Mouse (Mus musculus): ENCODE measurements around the gene Stk11. TPM values are rescaled to one million over a fixed set of nuclear protein-coding genes. Genes with fewer than 3 reads are reported as not detected.
A peak's percentile ranks its signal among the peaks of the same experiment; 100 is the strongest.
"Not testable (repeated sequence)": the region's sequence is repeated elsewhere in the genome, so short reads cannot be mapped to it uniquely, and the experiment has no call there.

The Stk11 gene
- total RNA-seq, 2 experiments from 2014 or later: 92.1 to 95.0 TPM

DNA sequence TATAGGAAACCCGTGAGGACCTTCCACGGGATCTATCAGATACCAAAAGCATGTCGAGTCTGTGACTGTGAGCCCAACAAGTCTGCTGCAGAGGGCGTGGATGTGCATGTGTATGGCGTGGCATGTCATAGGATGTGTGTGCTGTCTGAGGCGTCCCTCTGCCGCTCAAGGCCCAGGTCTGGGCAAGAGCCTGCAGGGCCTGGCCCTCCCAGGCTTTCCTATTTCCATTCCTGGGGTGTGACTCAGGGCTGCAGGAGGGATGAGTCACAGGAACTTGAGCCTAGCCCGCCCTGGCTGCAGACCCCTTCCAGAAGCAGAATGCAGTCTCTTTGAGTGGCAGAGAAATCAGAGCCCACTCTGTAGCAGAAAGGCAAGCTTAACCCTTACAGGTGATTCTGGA, 48.1 kb downstream of the Stk11 start:
- intact Hi-C loops (cut with DNase I): no loop called here
- DNase-seq (ENCODE audit: low spot score in 2 of 2): peak in 1 of 2 experiments; percentile 60

DNA sequence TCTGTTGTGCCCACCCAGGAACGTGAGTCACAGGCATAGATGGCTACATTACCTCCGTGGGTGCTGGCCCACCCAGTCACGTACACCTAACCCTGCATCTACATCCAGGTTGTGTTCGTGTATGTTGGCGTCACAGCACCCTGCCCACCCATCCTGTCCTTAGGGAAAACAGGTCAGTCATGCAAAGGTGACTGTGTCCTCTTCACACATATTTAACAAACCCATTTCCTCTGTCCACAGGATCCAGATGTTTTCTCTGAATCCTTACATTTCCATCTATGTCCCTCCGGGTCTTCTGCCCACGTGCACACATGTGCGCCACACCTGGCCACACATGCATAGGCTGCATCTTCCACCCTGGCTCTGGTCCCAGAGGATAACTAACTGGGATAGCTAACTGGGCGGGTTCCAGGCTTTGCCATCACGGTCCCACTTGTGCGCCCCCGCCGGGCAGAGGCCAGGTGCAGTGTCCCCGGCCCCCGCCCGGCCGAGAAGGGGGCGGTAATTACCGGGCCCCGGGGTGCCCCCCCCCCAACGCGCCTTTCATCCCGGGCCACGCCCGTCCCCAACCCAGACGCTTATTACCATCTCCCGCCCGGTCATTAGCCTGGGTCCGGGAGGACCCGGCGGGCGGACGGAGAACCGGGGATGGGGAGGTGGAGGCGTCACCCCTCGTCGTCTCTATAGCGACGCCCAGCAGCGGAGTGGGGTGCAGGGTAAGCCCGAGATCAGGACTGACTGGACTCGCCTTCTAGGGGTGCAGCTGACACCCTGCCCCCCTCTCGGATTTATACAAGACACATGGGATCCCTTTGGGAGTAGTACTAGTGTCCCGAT, 48.8 kb downstream of the Stk11 start:
- no peak for DNase-seq (ENCODE audit: low spot score in 2 of 2)
- intact Hi-C loops (cut with DNase I): no loop called here

DNA sequence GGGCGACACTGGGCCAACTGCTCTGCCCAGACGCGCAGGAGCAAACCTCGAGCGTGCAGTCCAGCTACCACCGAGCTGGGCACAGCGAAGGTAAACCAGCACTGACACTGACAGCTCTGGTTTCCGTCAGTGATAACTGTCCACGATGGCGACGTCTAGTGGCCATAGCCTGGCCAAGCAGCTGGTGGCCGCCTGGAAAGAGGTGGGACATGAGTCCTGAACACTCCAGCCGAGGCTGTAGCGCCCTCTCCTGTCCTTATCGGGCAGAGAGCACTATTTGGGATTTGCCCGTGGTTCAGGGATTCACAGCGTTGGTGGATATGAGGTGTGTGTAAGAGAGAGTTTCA, 49.4 kb downstream of the Stk11 start:
- peak; percentile 95 to 98 for DNase-seq (ENCODE audit: low spot score in 2 of 2)

DNA sequence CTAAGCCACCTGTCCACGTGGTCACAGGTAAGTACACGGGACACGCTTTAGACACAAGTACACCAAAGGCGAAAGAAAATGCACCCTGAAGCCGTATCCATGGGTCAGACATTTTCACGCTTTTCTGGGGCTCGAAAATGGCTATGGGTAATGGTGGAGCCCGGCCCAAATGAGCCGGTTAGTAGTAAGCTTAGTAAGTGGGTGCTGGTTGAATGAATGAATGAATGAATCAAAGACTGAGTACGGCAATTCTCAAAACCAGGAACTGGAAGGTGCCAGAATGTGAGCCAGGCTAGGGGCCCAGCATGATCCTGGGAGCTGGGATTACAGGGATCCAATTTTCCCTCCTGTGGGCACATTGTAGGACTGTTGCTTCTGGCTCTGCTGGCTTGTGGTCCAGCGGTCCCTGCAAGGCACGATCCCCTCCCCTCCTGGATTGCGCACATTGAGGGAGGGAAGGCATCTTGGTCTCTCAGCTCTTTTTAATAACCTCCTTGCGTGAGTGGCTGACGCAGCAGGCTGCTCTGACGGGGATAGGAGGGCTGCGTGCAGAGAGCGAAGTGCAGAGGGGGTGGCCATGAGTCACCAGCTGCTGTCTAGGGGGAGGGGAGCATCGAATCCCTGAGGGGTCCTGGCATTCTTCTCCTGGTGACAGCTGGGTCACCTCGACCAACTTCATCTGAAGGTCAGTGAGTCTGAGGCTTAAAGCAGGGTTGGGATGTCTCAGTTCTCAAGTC, 50.0 kb downstream of the Stk11 start, which contains the start of gene Cirbp:
Gene Cirbp (plus strand): TSS at position 594 of the 737 bp plus-strand sequence.
- intact Hi-C loops (cut with DNase I): loop anchor here (1.0 kb wide), 2 partner anchors 17 to 23 kb away; partner anchors contain the start of gene Midn

More for the DNA sequence above, 49.4 kb downstream of the Stk11 start:
- intact Hi-C loops (cut with DNase I): loop anchor here (1.0 kb wide), 2 partner anchors 17 to 23 kb away; partner anchors contain the start of gene Midn

DNA sequence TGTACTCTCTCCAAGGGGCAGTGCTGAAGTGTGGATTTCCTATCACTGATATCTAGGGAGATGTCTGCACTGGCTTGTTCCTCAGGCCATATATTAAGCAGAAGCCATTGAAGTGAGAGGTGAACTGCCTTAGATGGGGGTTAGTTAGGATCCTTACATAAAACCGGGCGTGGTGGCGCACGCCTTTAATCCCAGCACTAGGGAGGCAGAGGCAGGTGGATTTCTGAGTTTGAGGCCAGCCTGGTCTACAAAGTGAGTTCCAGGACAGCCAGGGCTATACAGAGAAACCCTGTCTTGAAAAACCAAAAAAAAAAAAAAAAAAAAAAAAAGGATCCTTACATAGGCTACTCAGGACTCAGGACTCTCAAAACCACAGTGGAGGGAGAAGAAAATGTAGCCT, 50.5 kb downstream of the Stk11 start:
- intact Hi-C loops (cut with DNase I); DNase-seq (ENCODE audit: low spot score in 2 of 2): not testable (repeated sequence)

More for the DNA sequence above, 50.0 kb downstream of the Stk11 start, which contains the start of gene Cirbp:
- peak in 1 of 2 experiments; percentile 92 for DNase-seq (ENCODE audit: low spot score in 2 of 2)

DNA sequence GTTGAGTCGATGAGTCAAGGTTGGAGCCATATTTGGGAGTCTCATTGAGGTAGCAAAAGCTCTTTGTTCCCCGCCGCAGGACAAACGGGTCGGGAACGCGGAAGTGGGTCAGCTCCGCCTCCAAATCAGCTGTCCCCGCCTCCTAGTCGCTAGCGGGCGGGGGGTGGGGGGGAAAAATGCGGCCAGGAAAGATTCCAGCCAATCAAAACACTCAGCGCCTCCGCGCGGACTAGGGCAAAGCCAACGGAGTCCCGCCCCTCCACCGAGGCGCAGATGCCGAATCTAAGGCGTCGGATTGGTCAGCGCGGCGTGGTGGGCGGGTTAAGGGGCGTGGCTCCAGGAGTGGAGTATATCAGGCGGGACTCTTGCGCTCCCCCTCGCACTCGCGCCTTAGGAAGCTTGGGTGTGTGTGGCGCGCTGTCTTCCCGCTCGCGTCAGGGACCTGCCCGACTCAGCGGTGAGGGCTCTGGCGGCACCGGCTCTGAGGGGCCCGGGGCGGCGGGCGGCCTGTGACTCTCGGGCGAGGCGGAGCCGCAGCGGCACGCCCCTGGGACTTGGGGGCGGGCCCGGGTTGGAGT, 51.9 kb downstream of the Stk11 start:
- intact Hi-C loops (cut with DNase I): no loop called here
- DNase-seq (ENCODE audit: low spot score in 2 of 2): peak; percentile 98 to 99

DNA sequence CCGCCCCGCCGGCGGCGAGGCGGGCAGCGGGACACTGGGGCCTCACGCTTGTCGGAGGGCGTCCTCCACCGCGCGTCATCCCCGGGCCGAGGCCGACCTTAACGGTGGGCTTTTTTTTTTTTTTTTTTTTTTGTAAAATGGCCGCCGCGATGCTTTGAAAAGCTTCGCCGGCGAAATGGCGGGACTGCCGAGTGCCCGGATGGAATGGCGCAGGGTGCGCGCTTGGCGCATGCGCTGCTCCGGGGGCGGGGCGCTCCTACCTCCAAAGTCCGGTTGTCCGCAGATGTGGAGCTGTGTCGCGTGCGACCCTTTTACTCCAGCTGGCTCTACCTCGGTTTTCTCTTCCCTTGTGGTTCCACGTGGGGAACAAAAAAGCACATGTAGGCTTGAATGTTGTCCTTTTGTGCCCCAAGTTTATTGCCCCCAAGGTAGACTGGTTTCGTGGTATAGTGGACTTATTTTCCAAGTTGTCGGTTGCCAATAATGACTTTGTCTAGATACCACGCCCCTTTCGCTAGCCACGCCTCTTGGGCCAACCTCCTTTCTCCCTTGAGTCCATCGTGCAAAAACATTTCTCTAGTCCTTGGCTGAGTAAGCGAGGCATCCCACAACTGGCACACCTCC, 52.5 kb downstream of the Stk11 start:
- intact Hi-C loops (cut with DNase I): no loop called here
- peak; percentile 92 to 95 for DNase-seq (ENCODE audit: low spot score in 2 of 2)

DNA sequence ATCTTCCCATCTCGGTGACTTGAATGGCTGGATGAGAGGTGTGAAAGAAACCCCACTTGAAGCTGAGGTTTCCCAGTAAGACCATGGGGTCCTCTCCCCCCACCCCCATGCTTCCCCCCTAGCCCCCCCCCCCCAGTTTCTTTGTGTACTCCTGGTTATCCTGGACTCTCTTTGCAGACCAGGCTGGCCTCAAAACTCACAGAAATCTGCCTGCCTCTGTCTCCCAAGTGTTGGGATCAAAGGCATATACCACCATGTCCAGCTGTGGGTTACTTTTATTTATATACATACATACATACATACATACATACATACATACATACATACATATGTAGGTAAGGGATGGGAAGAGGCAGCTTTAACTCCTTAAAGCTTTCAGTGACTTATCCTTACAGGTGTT, 53.5 kb downstream of the Stk11 start:
- DNase-seq (ENCODE audit: low spot score in 2 of 2): no peak

DNA sequence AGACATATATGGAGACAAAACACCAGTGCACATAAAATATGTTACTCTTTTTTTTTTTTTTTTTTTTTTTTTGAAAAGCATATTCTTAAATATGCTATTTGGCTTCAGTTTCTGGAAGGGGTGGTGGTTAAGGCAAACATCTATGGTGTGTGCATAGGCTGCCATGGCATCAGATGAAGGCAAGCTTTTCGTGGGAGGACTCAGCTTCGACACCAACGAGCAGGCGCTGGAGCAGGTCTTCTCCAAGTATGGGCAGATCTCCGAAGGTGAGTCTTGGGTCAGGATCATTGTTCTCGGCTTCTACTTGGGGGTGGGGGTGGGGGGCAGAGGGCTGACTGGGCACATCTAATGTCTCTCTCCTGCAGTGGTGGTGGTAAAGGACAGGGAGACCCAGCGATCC, 54.0 kb downstream of the Stk11 start:
- no peak for DNase-seq (ENCODE audit: low spot score in 2 of 2)
- intact Hi-C loops (cut with DNase I): loop anchor here (10.0 kb wide), 1 partner anchor 205 kb away; no protein-coding TSS in a partner anchor

More for the DNA sequence above, 53.5 kb downstream of the Stk11 start:
- intact Hi-C loops (cut with DNase I): no loop called here

DNA sequence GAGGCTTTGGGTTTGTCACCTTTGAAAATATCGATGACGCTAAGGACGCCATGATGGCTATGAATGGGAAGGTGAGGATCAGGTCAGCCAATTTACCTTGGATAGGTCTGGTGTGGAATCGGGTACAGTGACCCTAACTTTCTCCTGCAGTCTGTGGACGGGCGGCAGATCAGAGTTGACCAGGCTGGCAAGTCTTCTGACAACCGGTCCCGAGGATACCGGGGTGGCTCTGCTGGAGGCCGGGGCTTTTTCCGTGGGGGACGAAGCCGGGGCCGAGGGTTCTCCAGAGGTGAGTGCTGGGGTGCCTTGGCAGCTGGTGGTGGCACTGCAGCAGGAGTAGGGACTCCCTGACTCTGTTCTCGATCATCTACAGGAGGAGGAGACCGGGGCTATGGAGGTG, 54.4 kb downstream of the Stk11 start:
- intact Hi-C loops (cut with DNase I): loop anchor here (10.0 kb wide), 1 partner anchor 205 kb away; no protein-coding TSS in a partner anchor
- no peak for DNase-seq (ENCODE audit: low spot score in 2 of 2)

DNA sequence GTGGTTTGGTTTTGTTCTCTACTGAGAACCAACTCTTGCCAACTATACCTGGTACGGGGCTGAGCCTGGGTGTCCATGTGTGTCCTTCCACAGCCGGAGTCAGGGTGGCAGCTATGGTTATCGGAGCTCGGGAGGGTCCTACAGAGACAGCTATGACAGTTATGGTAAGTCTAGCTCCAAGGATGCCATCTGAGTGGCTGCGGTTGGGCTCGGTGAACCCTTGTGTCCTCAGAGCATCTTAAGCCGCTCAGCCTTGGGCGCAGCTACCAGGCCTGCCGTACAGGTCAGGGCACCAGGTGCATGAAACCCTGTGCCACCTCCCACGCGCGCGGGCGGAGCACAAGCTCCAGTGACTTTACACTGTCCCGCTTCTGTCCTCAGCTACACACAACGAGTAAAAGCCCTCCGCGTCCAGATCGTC, 55.0 kb downstream of the Stk11 start:
- no peak for DNase-seq (ENCODE audit: low spot score in 2 of 2)
- intact Hi-C loops (cut with DNase I): loop anchor here (10.0 kb wide), 1 partner anchor 204 kb away; no protein-coding TSS in a partner anchor

DNA sequence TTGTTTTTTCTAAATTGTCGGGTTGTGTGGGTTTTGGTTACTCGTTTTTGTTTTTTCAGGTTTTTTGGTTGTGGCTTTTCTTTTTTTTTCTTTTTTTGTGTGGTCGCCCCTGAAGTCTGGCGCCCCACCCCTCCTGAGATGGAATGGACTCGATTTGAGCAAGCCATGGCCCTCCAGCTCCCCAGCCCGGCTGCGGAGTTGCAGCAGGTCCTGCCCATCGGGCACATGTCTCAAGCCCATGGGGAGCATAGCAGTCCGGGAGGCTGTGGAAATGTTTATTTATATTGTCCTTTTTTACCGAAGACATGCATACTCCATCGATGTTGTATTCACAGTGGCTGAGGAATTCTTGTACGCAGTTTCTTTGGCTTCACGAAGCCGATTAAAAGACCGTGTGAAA, 55.6 kb downstream of the Stk11 start:
- intact Hi-C loops (cut with DNase I): loop anchor here (10.0 kb wide), 1 partner anchor 204 kb away; no protein-coding TSS in a partner anchor
- DNase-seq (ENCODE audit: low spot score in 2 of 2): no peak

DNA sequence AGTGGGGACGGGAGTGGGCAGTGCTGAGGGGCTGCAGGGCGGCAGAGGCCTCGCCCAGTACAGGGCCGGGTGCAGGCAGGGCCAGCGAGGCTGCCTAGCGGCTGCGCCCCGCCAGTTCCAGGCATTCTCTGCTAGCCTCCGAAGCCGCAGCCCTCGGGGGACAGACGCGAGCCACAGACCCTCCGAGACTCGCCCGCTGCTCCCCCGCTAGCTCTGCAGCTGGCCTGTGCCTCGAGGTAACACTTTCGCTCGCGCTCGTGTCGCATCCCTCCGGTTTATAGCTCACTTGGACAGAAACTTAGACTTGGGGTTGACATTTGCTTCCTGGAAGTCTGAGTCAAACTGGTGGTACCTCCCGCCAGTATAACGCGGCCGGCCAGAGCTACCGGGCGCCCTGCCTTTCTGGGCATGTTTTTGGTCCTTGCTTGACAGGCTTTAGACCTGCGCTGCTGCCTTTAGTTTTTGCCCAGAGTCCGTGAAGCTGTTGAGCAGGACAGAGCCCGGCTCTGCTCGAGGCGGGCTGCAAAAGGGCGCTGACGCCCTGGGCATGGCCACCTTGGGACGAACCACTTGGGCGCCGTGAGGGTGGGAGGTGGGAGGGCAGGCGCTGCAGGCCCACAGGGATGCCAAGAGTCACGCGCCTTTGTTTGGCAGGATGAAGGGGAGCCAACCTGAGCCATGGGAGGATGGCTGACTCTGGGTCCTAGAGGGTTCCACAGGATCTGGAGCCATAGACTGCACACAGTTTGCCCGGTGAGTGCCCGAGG, 56.3 kb downstream of the Stk11 start:
- DNase-seq (ENCODE audit: low spot score in 2 of 2): no peak
- intact Hi-C loops (cut with DNase I): loop anchor here (10.0 kb wide), 1 partner anchor 203 kb away; no protein-coding TSS in a partner anchor

DNA sequence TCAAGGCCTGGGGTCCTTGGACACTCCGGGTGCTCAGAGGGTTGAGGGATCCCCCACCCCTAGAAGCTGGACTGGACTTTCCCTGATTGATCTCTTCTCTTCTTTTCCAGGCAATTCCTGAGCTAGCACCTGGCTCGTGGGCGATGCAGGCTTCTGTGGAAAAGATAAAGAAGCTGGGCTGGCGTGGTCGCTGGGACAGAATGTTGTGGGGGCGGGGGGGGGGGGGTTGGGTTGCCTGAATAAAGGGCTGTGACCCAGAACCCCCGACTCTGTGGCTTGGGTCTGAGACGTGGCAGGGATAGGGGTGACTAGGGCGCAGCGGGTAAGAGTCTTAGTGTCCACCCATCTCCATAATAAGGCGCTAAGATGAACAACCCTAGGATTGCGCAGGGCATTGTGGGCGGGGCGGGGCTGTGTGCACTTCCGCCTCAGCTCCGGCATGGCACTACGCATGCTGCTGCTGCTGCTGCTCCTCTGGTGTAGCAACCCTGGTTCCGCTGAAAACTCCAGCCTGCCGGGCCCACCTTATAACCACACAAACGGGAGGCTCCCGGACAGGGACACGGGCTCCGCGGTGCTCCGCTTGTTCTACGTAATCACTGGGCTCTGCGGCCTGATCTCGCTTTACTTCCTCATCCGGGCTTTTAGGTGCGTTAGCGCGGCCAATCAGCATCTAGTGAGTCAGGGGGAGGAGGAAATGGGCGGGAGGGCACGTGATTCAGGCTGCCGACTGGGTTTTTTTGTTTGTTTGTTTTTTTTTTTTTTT, 57.1 kb downstream of the Stk11 start, which contains the start of gene 1600002K03Rik:
Gene 1600002K03Rik (plus strand): TSS at position 418 of the 766 bp plus-strand sequence.
- intact Hi-C loops (cut with DNase I): loop anchor here (10.0 kb wide), 1 partner anchor 202 kb away; no protein-coding TSS in a partner anchor

DNA sequence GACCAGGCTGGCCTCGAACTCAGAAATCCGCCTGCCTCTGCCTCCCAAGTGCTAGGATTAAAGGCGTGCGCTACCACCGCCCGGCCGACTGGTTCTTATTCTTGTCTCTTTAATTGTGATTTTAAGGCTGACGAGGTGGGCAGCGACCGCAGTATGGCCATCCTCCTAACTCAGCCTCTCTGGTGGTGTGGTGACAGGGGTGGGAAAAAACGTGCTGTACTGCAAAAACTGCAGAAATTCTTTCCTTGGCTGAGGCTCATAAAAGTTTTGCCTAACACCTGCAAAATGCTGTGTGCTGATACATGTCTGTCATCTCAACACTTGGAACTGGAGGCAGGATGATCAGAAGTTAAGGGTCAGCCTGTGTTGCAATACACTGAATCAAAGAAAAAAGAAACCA, 57.8 kb downstream of the Stk11 start:
- DNase-seq (ENCODE audit: low spot score in 2 of 2): no peak
- intact Hi-C loops (cut with DNase I): loop anchor here (10.0 kb wide), 1 partner anchor 201 kb away; no protein-coding TSS in a partner anchor

More for the DNA sequence above, 57.1 kb downstream of the Stk11 start, which contains the start of gene 1600002K03Rik:
- DNase-seq (ENCODE audit: low spot score in 2 of 2): peak; percentile 94

DNA sequence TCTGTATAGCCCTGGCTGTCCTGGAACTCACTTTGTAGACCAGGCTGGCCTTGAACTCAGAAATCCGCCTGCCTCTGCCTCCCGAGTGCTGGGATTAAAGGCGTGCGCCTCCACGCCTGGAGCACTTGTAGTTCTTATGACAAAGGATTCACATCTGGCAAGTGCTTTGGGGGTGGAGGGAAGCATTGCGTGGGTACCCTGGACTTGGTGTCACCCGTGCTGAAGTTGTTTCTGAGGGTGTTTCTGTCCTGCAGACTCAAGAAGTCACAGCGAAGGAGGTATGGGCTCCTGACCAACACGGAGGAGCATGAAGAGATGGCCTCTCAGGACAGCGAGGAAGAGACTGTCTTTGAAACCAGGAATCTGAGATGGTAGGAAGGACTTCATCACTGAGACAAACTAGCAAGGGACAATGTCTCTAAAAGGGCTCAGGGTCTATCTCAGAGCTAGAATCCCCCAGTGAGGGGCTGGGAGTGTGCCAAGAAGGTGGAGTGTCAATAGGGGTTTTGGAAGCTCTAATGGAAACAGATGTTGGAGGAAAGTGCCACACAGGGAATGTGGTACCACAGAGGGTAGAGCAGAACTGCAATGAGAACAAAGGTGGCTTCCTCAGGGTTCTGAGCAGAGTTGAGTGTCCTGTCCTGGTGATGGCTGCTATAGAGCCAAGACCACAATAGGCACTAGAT, 58.5 kb downstream of the Stk11 start:
- no peak for DNase-seq (ENCODE audit: low spot score in 2 of 2)
- intact Hi-C loops (cut with DNase I): loop anchor here (10.0 kb wide), 1 partner anchor 201 kb away; no protein-coding TSS in a partner anchor

DNA sequence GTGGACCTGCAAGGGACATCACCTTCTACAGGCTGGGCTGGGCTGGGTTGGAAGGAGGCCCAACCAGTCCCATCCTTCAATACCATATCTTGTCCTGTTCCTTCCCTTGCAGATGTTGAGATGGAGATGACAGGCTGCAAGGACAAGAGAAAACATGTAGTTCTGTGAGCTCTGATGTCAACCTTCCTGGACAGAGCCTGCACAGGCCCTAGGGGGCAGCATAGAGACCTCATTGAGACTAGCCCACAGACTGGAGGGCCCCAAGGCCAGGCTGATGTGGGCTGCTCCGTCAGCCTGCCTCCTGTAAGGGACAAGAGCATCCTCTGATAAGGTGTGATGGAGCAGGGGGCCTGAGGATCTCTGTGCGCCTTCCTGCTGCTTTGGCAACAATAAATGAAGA, 59.1 kb downstream of the Stk11 start:
- intact Hi-C loops (cut with DNase I): loop anchor here (1.0 to 10.0 kb wide), 3 partner anchors 53 to 200 kb away; partner anchors contain the start of gene Mum1
- DNase-seq (ENCODE audit: low spot score in 2 of 2): no peak

All from left cerebral cortex, postnatal 25 days (tissue).